In genomic region chr19:15553953-15554352, GRCm38 (mm10) we compare ENCODE assay signal across 24 mouse cellular contexts.
A peak's percentile ranks its signal among the peaks of the same experiment; 100 is the strongest.
DNase-seq lines count a peak whose midpoint lies in the region; ATAC-seq and TF ChIP-seq lines count a peak whose summit lies in the region.
"Had no signal": no experiment of that assay in that cellular context is flagged by ENCODE, and none has a peak within 500 bp of the region (broad histone marks: within the 10 kb centered on the region; RNA-seq: fewer than 3 reads in every experiment).

No protein-coding gene starts in this region.

- peak; percentile 67 for DNase-seq in midbrain, embryonic 11.5 days (ENCODE audit: low spot score, missing footprints)
- DNase-seq in midbrain, embryonic 14.5 days = no peak
- peak; percentile 40 for DNase-seq in forelimb bud, embryonic 11.5 days (ENCODE audit: low read depth, low spot score)
- DNase-seq in hindlimb bud, embryonic 11.5 days (ENCODE audit: extremely low spot score, low read depth, low spot score) = peak; percentile 10
- DNase-seq in left cerebral cortex, adult 2 months (ENCODE audit: extremely low spot score in 1 of 2, low spot score in 2 of 2) = no peak
- DNase-seq in retina, postnatal 1 day = no peak
- DNase-seq: adrenal gland, adult 2 months; adrenal gland, postnatal 14 days; cerebellum, adult 11 months; cerebellum, adult 2 months; cerebellum, adult 9-11 months; cerebellum, postnatal 25 days; gastrocnemius, postnatal 10 days; gastrocnemius, postnatal 36 days; heart, adult 2 months; heart, postnatal 14 days; heart, postnatal 4 days had no signal

- intact Hi-C loops in left cerebral cortex, adult 2 months (cut with DNase I) = no loop called here

- H3K9me3 ChIP-seq in midbrain, embryonic 11.5 days (ENCODE audit: control insufficient read depth, low read length) = no peaks in the 10 kb centered on the region
- no peaks in the 10 kb centered on the region for H3K9me3 ChIP-seq in midbrain, embryonic 14.5 days (ENCODE audit: control insufficient read depth, low read length)
- H3K9me3 ChIP-seq: embryonic facial prominence, embryonic 12.5 days; embryonic facial prominence, embryonic 15.5 days; heart, embryonic 10.5 days; heart, embryonic 13.5 days; hindbrain, embryonic 15.5 days had no signal

- H3K27ac ChIP-seq in midbrain, embryonic 11.5 days (ENCODE audit: low read depth, low read length) = no peak overlapping the region
- H3K27ac ChIP-seq in midbrain, embryonic 14.5 days (replicated peaks; ENCODE audit: low read depth, low read length) = no peak overlapping the region
- H3K27ac ChIP-seq in left cerebral cortex, adult 2 months = no peak overlapping the region
- H3K27ac ChIP-seq: embryonic facial prominence, embryonic 12.5 days; embryonic facial prominence, embryonic 15.5 days; heart, adult 2 months; heart, embryonic 10.5 days; heart, embryonic 13.5 days; hindbrain, embryonic 15.5 days had no signal

- 91% methylated on average over 8 of the region's 8 CpGs for WGBS in midbrain, embryonic 11.5 days
- WGBS in midbrain, embryonic 14.5 days = 92% methylated on average over 8 of the region's 8 CpGs

- H3K4me3 ChIP-seq in midbrain, embryonic 11.5 days (ENCODE audit: low read depth, low read length) = no peak overlapping the region
- no peak overlapping the region for H3K4me3 ChIP-seq in midbrain, embryonic 14.5 days (replicated peaks; ENCODE audit: low read depth, low read length)
- H3K4me3 ChIP-seq in left cerebral cortex, adult 2 months = no peak overlapping the region
- H3K4me3 ChIP-seq: embryonic facial prominence, embryonic 12.5 days; embryonic facial prominence, embryonic 15.5 days; heart, adult 2 months; heart, embryonic 10.5 days; heart, embryonic 13.5 days; hindbrain, embryonic 15.5 days had no signal

- no peak overlapping the region for H3K9ac ChIP-seq in midbrain, embryonic 11.5 days (ENCODE audit: low read length)
- H3K9ac ChIP-seq in midbrain, embryonic 14.5 days (replicated peaks; ENCODE audit: low read length) = no peak overlapping the region
- H3K9ac ChIP-seq: embryonic facial prominence, embryonic 12.5 days; embryonic facial prominence, embryonic 15.5 days; heart, embryonic 13.5 days; hindbrain, embryonic 15.5 days had no signal

- no peak overlapping the region for H3K4me2 ChIP-seq in midbrain, embryonic 11.5 days
- no peak overlapping the region for H3K4me2 ChIP-seq in midbrain, embryonic 14.5 days (ENCODE audit: low read length)
- H3K4me2 ChIP-seq: embryonic facial prominence, embryonic 12.5 days; embryonic facial prominence, embryonic 15.5 days; heart, embryonic 13.5 days; hindbrain, embryonic 15.5 days had no signal

- H3K4me1 ChIP-seq in midbrain, embryonic 11.5 days (ENCODE audit: control insufficient read depth, insufficient read depth, low read length) = no peaks in the 10 kb centered on the region
- no peaks in the 10 kb centered on the region for H3K4me1 ChIP-seq in midbrain, embryonic 14.5 days (ENCODE audit: control insufficient read depth, insufficient read depth, low read length)
- H3K4me1 ChIP-seq: embryonic facial prominence, embryonic 12.5 days; embryonic facial prominence, embryonic 15.5 days; heart, embryonic 10.5 days; heart, embryonic 13.5 days; hindbrain, embryonic 15.5 days had no signal

- H3K36me3 ChIP-seq in midbrain, embryonic 11.5 days (ENCODE audit: control insufficient read depth, insufficient read depth, low read length) = no peaks in the 10 kb centered on the region
- H3K36me3 ChIP-seq in midbrain, embryonic 14.5 days (ENCODE audit: control insufficient read depth, insufficient read depth, low read length) = no peaks in the 10 kb centered on the region
- H3K36me3 ChIP-seq: embryonic facial prominence, embryonic 12.5 days; embryonic facial prominence, embryonic 15.5 days; heart, embryonic 10.5 days; heart, embryonic 13.5 days; hindbrain, embryonic 15.5 days had no signal

- no peak for ATAC-seq in midbrain, embryonic 11.5 days (ENCODE audit: low FRiP score)
- no peak for ATAC-seq in midbrain, embryonic 14.5 days (ENCODE audit: low FRiP score, low TSS enrichment)
- ATAC-seq: CD4-positive, CD25-positive, alpha-beta regulatory T cell, adult 4 months; forebrain, embryonic 14.5 days had no signal

- no peak for TF ChIP-seq CTCF in left cerebral cortex, adult 2 months (IDR thresholded peaks at IDR 0.05)

- H3K27me3 ChIP-seq in midbrain, embryonic 11.5 days (ENCODE audit: control insufficient read depth, insufficient read depth, low read length) = no peaks in the 10 kb centered on the region
- no peaks in the 10 kb centered on the region for H3K27me3 ChIP-seq in midbrain, embryonic 14.5 days (ENCODE audit: control insufficient read depth, insufficient read depth, low read length)
- H3K27me3 ChIP-seq: embryonic facial prominence, embryonic 12.5 days; embryonic facial prominence, embryonic 15.5 days; heart, embryonic 13.5 days; hindbrain, embryonic 15.5 days had no signal

Comparison
In these comparisons a context has a peak if more than half of its experiments do, and no peak if none do; other contexts are left out.
1. DNase-seq: peak in midbrain, embryonic 11.5 days (single experiment), forelimb bud, embryonic 11.5 days (single experiment) and hindlimb bud, embryonic 11.5 days (single experiment); none in midbrain, embryonic 14.5 days (single experiment), left cerebral cortex, adult 2 months (0 of 2) and retina, postnatal 1 day (single experiment).